Mouse (Mus musculus): ENCODE results near the gene Alk.

Gene Alk

GRCm38 (mm10) chr17:72399331-72400059, 204.9 kb downstream of the Alk start:
- DNase-seq (ENCODE audit: low read depth): no peak

GRCm38 (mm10) chr17:72395956-72396355, 208.5 kb downstream of the Alk start:
- DNase-seq (ENCODE audit: low read depth): no peak

GRCm38 (mm10) chr17:72368991-72369390, 235.4 kb downstream of the Alk start:
- no peak for DNase-seq (ENCODE audit: low read depth)

GRCm38 (mm10) chr17:72362811-72363496, 241.5 kb downstream of the Alk start:
- DNase-seq (ENCODE audit: low read depth): no peak

GRCm38 (mm10) chr17:72361961-72362360, 242.5 kb downstream of the Alk start:
- no peak for DNase-seq (ENCODE audit: low read depth)

- DNase-seq (ENCODE audit: low read depth): no peak
Observed at GRCm38 (mm10) chr17:72356759-72357302, 247.6 kb downstream of the Alk start.

- peak; percentile 76 for DNase-seq (ENCODE audit: low read depth)
Observed at GRCm38 (mm10) chr17:72339437-72339836, 265.0 kb downstream of the Alk start.

- DNase-seq (ENCODE audit: low read depth): no peak
Observed at GRCm38 (mm10) chr17:72332909-72333308, 271.5 kb downstream of the Alk start.

GRCm38 (mm10) chr17:72325941-72326340, 278.5 kb downstream of the Alk start:
- no peak for DNase-seq (ENCODE audit: low read depth)

GRCm38 (mm10) chr17:72319576-72319975, 284.9 kb downstream of the Alk start:
- no peak for DNase-seq (ENCODE audit: low read depth)

- DNase-seq (ENCODE audit: low read depth): peak; percentile 27
Observed at GRCm38 (mm10) chr17:72299651-72300050, 304.8 kb downstream of the Alk start.

GRCm38 (mm10) chr17:72296349-72296748, 308.1 kb downstream of the Alk start:
- DNase-seq (ENCODE audit: low read depth): no peak

- no peak for DNase-seq (ENCODE audit: low read depth)
Observed at GRCm38 (mm10) chr17:72293267-72293580, 311.2 kb downstream of the Alk start.

GRCm38 (mm10) chr17:72292444-72293266, 311.8 kb downstream of the Alk start:
- no peak for DNase-seq (ENCODE audit: low read depth)

GRCm38 (mm10) chr17:72285961-72286360, 318.5 kb downstream of the Alk start:
- no peak for DNase-seq (ENCODE audit: low read depth)

- DNase-seq (ENCODE audit: low read depth): no peak
Observed at GRCm38 (mm10) chr17:72278296-72278695, 326.1 kb downstream of the Alk start.

- DNase-seq (ENCODE audit: low read depth): no peak
Observed at GRCm38 (mm10) chr17:72276778-72277177, 327.6 kb downstream of the Alk start.

GRCm38 (mm10) chr17:72275391-72275904, 329.0 kb downstream of the Alk start:
- peak; percentile 62 for DNase-seq (ENCODE audit: low read depth)

- DNase-seq (ENCODE audit: low read depth): no peak
Observed at GRCm38 (mm10) chr17:72274205-72274604, 330.2 kb downstream of the Alk start.

GRCm38 (mm10) chr17:72271640-72272039, 332.8 kb downstream of the Alk start:
- no peak for DNase-seq (ENCODE audit: low read depth)

- no peak for DNase-seq (ENCODE audit: low read depth)
Observed at GRCm38 (mm10) chr17:72268529-72268928, 335.9 kb downstream of the Alk start.

All from NIH3T3 (cell line).